Mouse (Mus musculus) stomach, embryonic 16.5 days (tissue): ENCODE results near the gene Zfp119b. TPM values are rescaled to one million over a fixed set of nuclear protein-coding genes. Genes with fewer than 3 reads are reported as not detected.

Experiments used
- ATAC-seq: fragments of 200-750 bp; cut with Nextera tagmentation; 2 replicates; pipeline ENCODE4 v1.8.0; 2017; ENCODE audit warnings: moderate number of reproducible peaks, moderate TSS enrichment; ENCODE audit not compliant: insufficient read depth, low FRiP score
- H3K27ac ChIP-seq: fragments of 300-500 bp; sonication (generic); 2 replicates; pipeline ENCODE4 v1.5.1; 2014; ENCODE audit warnings: low read length
- H3K27me3 ChIP-seq: fragments of 300-500 bp; sonication (generic); 2 replicates; pipeline ENCODE4 v1.6.1; 2014; ENCODE audit warnings: low read length, control low read depth, mixed read lengths; ENCODE audit not compliant: control insufficient read depth, insufficient read depth
- H3K36me3 ChIP-seq: fragments of 300-500 bp; sonication (generic); 2 replicates; pipeline ENCODE4 v1.6.1; 2014; ENCODE audit warnings: low read length; ENCODE audit not compliant: control insufficient read depth, insufficient read depth
- H3K4me1 ChIP-seq: fragments of 300-500 bp; sonication (generic); 2 replicates; pipeline ENCODE4 v1.6.1; 2014; ENCODE audit warnings: low read length, control low read depth, mixed read lengths; ENCODE audit not compliant: control insufficient read depth, insufficient read depth
- H3K4me2 ChIP-seq: fragments of 300-500 bp; sonication (generic); 2 replicates; pipeline ENCODE4 v1.6.1; 2014; ENCODE audit warnings: low read depth, low read length, mixed read lengths
- H3K4me3 ChIP-seq: fragments of 300-500 bp; sonication (generic); replicated peaks from 2 replicates; pipeline ENCODE4 v1.5.1; 2014; ENCODE audit warnings: mild to moderate bottlenecking, low read length
- H3K9ac ChIP-seq: fragments of 300-500 bp; sonication (generic); 2 replicates; pipeline ENCODE4 v1.6.1; 2014; ENCODE audit warnings: low read length
- H3K9me3 ChIP-seq: fragments of 300-500 bp; sonication (generic); replicated peaks from 2 replicates; pipeline ENCODE4 v1.6.1; 2016; ENCODE audit warnings: low read length, control low read depth; ENCODE audit not compliant: control insufficient read depth
- WGBS: fragments of 180-500 bp; shearing (Covaris S2); extraction: QIAGEN DNeasy Blood & Tissue Kit; methylation state at CpG from one replicate; pipeline ENCODE4 v1.1.7; 2014; 5-methylcytosine and 5-hydroxymethylcytosine counted together
- polyA plus RNA-seq: library from polyadenylated mRNA; unstranded; fragments of >200 nt; fragmentation: Nextera tagmentation; extraction: Ambion mirVana; gene quantifications from 2 replicates; pipeline ENCODE4 v1.2.1, GENCODE M21; 2015

Zfp119b gene
- polyA plus RNA-seq, 1 experiment from 2014 or later = 6.0 TPM

DNA sequence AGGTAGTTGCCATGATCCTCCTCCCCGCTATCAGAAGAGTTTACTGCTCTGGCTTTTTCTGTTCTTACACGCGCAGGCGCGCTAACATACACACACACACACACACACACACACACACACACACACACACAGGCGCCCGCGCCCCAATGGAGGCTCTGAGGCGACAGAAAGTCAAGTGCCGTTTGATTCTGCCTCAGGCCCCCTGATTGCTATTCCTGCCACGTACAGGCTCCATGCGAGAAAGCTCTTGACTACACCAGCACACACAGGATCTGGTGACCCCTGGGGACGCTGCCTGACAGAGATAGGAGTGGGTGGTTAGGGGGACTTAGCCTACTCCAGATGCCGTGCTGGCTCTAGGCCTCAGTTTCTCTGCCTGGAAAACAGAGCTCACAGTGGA is 20.3 kb upstream of the Zfp119b start:
- H3K4me3 ChIP-seq = no peak overlapping the region
- H3K9ac ChIP-seq = no peak overlapping the region
- H3K9me3 ChIP-seq = no peaks in the 10 kb centered on the region
- peaks cover 4% of the 10 kb centered on the region; the same call in 1 of the 2 replicates for H3K27me3 ChIP-seq
- H3K4me2 ChIP-seq = no peak overlapping the region
- ATAC-seq = no peak
- WGBS = 47% methylated on average over 14 of the region's 14 CpGs
- no peak overlapping the region for H3K27ac ChIP-seq
- H3K4me1 ChIP-seq = peaks cover 6% of the 10 kb centered on the region; the same call in 1 of the 2 replicates
- peaks cover 3% of the 10 kb centered on the region; the same call in 1 of the 2 replicates for H3K36me3 ChIP-seq

DNA sequence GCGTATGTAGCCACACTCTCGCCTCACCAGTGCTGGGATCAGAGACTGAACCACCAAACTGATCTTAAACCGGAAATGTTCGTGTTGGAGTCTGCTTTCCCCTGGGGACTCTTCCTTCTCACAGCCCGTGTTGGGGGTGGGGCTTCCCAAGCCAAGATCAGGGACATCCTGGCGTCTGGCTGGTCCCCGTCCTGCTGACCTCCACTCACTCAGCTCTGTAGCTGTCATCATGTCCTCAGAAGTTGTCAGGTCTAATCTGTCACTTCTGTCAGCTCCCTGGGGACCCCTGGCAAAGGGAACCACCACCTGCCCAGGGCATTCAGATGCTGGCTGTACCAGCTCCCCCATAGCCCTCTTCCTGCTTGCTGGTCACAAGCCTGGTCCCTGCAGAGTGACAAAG is 18.9 kb upstream of the Zfp119b start:
- no peak overlapping the region for H3K27ac ChIP-seq
- H3K4me2 ChIP-seq = no peak overlapping the region
- H3K27me3 ChIP-seq = peaks cover 4% of the 10 kb centered on the region; the same call in 1 of the 2 replicates
- 60% methylated on average over 7 of the region's 7 CpGs for WGBS
- no peak overlapping the region for H3K4me3 ChIP-seq
- no peak for ATAC-seq
- H3K9ac ChIP-seq = no peak overlapping the region
- H3K36me3 ChIP-seq = peaks cover 5% of the 10 kb centered on the region; the same call in 1 of the 2 replicates
- H3K4me1 ChIP-seq = peaks cover 9% of the 10 kb centered on the region
- H3K9me3 ChIP-seq = no peaks in the 10 kb centered on the region

DNA sequence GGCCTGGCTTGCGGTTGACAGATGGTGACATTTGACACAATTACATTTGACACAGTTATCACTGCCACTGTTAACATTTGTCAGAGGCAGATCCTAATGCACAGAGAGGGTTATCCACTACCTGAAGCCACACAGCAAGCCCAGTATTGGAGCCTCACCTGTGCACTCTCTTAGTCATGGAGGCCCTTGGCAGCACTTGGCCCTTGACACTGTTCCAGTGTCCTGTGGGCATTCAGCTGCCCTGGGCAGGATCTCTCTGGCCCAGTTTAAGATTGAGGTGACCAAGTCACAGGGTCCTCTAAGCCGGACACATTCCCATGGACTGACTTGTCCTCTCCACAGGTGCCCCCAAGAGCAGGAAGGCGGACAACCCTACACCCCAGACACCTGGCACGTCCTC is 17.9 kb upstream of the Zfp119b start:
- no peak overlapping the region for H3K4me2 ChIP-seq
- no peak for ATAC-seq
- H3K27me3 ChIP-seq = peaks cover 4% of the 10 kb centered on the region; the same call in 1 of the 2 replicates
- H3K9me3 ChIP-seq = no peaks in the 10 kb centered on the region
- H3K9ac ChIP-seq = no peak overlapping the region
- no peak overlapping the region for H3K27ac ChIP-seq
- H3K36me3 ChIP-seq = peaks cover 8% of the 10 kb centered on the region
- peaks cover 12% of the 10 kb centered on the region for H3K4me1 ChIP-seq
- H3K4me3 ChIP-seq = no peak overlapping the region
- WGBS = 89% methylated on average over 4 of the region's 4 CpGs

DNA sequence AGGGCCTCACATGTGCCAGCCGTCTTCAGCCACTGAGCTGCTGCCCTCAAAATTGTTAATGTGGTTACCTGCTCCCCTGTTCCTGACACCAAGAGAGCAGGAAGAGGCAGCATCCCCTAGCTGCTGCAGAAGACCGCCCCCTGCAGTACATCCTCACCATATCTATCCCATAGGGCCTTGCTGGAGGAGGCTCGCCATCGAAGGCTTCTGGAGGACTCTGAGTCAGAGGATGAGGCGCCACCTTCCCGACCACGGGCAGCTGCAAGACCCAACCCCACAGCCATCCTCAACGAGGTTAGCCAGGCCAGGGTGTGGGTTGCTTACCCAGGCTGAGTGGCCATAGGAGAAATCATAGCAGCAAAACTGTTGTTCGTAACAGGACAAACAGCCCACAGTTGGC is 15.7 kb upstream of the Zfp119b start:
- H3K4me3 ChIP-seq = no peak overlapping the region
- H3K4me1 ChIP-seq = peaks cover 8% of the 10 kb centered on the region
- no peak overlapping the region for H3K9ac ChIP-seq
- no peak for ATAC-seq
- no peak overlapping the region for H3K4me2 ChIP-seq
- H3K27ac ChIP-seq = no peak overlapping the region
- H3K36me3 ChIP-seq = peaks cover 11% of the 10 kb centered on the region
- WGBS = 83% methylated on average over 9 of the region's 9 CpGs
- no peaks in the 10 kb centered on the region for H3K27me3 ChIP-seq
- H3K9me3 ChIP-seq = no peaks in the 10 kb centered on the region

DNA sequence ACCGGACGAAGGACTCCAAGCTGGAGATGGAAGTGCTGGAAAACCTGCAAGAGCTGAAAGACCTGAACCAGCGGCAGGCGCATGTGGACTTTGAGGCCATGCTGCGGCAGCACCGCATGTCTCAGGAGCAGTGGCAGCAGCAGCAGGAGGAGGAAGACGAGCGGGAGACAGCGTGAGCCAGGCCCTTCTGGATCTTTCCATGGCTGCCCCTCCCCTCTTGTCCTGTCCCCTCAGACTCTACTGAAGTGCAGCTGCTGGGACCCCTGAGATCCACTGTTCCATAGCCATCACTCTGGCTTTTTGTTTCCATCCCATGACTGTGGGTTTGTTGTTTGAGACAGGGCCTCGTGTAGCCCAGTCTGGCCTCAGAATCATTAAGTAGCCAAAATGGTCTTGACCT is 15.2 kb upstream of the Zfp119b start:
- peaks cover 12% of the 10 kb centered on the region for H3K4me1 ChIP-seq
- ATAC-seq = no peak
- no peaks in the 10 kb centered on the region for H3K9me3 ChIP-seq
- no peak overlapping the region for H3K27ac ChIP-seq
- 89% methylated on average over 10 of the region's 10 CpGs for WGBS
- H3K9ac ChIP-seq = no peak overlapping the region
- no peaks in the 10 kb centered on the region for H3K27me3 ChIP-seq
- no peak overlapping the region for H3K4me2 ChIP-seq
- H3K36me3 ChIP-seq = peaks cover 11% of the 10 kb centered on the region
- no peak overlapping the region for H3K4me3 ChIP-seq

DNA sequence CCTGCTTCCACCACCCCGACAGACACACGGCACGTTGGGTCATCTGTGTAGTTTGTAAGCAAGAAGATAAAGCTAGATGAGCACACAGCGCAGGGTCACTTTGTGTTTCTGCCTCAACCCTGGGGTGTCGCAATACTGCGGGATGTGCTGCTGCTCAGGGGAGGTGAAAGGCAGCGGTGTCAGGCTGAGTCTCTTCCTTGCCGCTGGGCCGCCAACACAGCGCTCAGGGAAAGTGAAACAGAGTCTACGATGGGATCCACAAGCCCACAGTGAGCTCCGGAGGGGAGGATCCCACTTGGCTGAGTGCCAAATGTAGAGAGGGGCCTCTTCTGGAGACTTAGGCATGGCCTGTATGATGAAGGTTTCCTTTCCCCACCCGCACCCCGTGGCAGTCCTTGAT is 13.9 kb upstream of the Zfp119b start:
- 70% methylated on average over 14 of the region's 14 CpGs for WGBS
- no peak overlapping the region for H3K4me2 ChIP-seq
- H3K36me3 ChIP-seq = peaks cover 11% of the 10 kb centered on the region
- ATAC-seq = no peak
- H3K27me3 ChIP-seq = no peaks in the 10 kb centered on the region
- H3K9me3 ChIP-seq = no peaks in the 10 kb centered on the region
- no peak overlapping the region for H3K27ac ChIP-seq
- H3K4me3 ChIP-seq = no peak overlapping the region
- peak overlapping the region; percentile 5; the same call in 1 of the 2 replicates for H3K9ac ChIP-seq
- peaks cover 16% of the 10 kb centered on the region for H3K4me1 ChIP-seq

DNA sequence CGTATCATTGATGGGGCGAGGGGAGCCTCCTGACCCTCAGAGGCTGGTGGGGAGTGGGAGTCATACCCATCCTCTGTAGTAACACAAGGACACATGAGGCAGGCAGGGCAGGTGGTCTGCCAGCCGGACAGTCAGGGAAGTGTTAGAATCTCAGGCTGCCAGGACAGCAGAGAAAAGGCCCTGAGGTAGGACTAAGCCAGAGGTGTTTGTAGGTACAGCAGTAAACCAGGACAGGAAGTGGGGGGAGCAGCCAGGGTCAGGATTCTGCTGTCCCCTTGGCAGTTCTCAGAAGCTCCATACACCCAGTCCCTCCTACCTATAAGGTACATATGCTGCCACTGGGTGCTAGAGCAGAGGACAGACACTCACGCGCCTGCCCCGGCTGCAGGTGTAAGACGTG is 12.3 kb upstream of the Zfp119b start:
- no peak overlapping the region for H3K27ac ChIP-seq
- 97% methylated on average over 7 of the region's 7 CpGs for WGBS
- peaks cover 21% of the 10 kb centered on the region for H3K4me1 ChIP-seq
- H3K27me3 ChIP-seq = no peaks in the 10 kb centered on the region
- peaks cover 8% of the 10 kb centered on the region for H3K36me3 ChIP-seq
- H3K9me3 ChIP-seq = no peaks in the 10 kb centered on the region
- no peak overlapping the region for H3K9ac ChIP-seq
- H3K4me3 ChIP-seq = no peak overlapping the region
- no peak for ATAC-seq
- no peak overlapping the region for H3K4me2 ChIP-seq

DNA sequence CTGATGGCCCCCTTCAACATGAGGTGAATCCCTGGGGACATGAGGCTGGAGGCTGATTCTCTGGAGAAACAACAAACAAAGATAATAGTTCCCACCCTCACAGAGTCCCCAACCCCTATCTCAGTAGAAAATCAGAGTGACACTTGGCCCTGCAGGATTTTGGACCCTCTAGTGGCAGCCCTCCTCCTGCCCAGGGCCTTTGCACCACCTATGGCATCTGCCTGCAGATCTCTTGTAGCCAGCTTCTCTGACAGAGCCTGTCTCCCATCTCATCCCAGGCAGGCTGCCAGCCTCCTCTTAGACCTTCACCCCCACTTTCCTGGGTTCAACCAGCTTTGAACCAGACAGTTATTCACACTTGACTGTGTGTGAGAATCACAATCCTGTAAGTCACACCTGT is 11.5 kb upstream of the Zfp119b start:
- H3K4me1 ChIP-seq = peaks cover 21% of the 10 kb centered on the region
- H3K27ac ChIP-seq = no peak overlapping the region
- H3K36me3 ChIP-seq = peaks cover 8% of the 10 kb centered on the region
- H3K4me3 ChIP-seq = no peak overlapping the region
- no peak overlapping the region for H3K9ac ChIP-seq
- H3K4me2 ChIP-seq = no peak overlapping the region
- no peak for ATAC-seq
- H3K9me3 ChIP-seq = no peaks in the 10 kb centered on the region
- no peaks in the 10 kb centered on the region for H3K27me3 ChIP-seq

DNA sequence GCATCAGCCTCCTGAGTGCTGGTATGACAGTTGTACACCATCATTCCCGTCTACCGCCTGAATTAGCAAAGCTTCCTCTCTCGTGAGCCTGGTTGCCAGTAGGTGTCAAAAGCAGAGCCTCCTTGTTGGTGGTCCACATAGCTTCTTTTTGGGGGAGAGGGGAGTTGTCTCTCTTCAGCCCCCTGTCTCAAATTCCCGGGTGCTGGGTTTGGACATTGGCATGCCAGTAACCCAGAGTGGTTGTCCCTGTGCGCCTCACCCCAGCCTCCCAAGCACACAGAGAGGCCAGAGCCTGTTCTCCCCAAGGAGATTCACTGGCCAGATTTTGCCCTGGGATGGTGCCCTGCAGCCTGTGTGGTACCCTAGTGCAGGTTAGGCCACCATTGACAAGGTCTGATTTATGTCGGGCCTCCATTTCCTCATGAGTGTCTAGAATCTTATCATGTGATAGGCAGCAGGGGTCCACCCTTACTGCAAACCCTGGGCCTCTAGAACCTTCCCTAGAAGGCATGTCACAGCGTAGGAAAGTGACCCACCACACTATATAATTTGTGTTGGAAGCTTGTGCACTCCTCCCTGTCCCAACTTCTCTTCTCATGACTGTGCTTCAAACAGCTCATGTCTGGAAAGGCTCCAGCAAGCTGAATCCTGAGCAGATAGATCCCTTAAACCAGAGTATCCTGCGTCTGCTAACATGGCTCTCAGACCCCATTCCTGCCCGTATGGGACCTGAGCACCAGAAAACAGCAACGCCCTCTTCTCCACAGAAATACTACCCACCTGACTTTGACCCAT is 10.8 kb upstream of the Zfp119b start:
- peak overlapping the region; percentile 70 for H3K4me3 ChIP-seq
- H3K4me1 ChIP-seq = peaks cover 21% of the 10 kb centered on the region
- 0 out of 2 replicates have a peak overlapping the region, but pooled peaks have one; percentile 98 for H3K27ac ChIP-seq
- no peak for ATAC-seq
- peaks cover 8% of the 10 kb centered on the region for H3K36me3 ChIP-seq
- peak overlapping the region; percentile 78 for H3K9ac ChIP-seq
- no peaks in the 10 kb centered on the region; the same call in 1 of the 2 replicates for H3K27me3 ChIP-seq
- H3K4me2 ChIP-seq = peak overlapping the region; percentile 90
- WGBS = 71% methylated on average over 10 of the region's 10 CpGs
- no peaks in the 10 kb centered on the region for H3K9me3 ChIP-seq
